Mouse (Mus musculus) olfactory bulb, adult 2 months (tissue): Measurements from ENCODE around the gene Ric8a.

ENCODE experiments used
- CTCF ChIP-seq: fragments of 200-500 bp; IDR thresholded peaks from 2 replicates; pipeline ENCODE4 v1.5.1; 2012; ENCODE audit warnings: low read depth, mild to moderate bottlenecking, low read length, moderate library complexity; ENCODE audit not compliant: insufficient read depth
- POLR2A ChIP-seq: fragments of 200-500 bp; IDR thresholded peaks from 2 replicates; pipeline ENCODE4 v1.6.1; 2012; ENCODE audit warnings: mild to moderate bottlenecking, low read depth, low read length, moderate library complexity; ENCODE audit not compliant: insufficient read depth

- TF ChIP-seq POLR2A (no peak), CTCF (no peak)
These were observed 4.0 kb downstream of the Ric8a start for GRCm38 (mm10) chr7:140860728-140861127.
